Mouse (Mus musculus): ENCODE measurements around the gene Olfr585.

Gene Olfr585

DNA sequence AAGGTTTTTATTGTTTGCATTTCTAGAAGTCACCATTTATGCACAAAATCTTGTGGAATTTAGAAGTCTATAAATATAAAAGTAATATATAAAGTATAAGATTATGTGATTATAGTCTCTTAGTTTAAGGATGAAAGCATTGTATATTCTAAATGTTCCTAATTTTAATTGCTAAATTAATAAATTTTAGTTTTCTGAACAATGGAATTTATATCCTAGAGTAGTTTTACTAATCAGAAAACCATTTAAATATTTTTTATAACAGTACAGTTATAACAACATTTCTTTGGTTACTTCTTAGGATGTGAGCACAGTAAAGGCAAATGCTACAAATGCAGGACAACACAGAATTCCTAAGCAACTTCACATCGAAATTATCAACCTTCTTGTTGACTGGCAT is at the start of gene Olfr585:
Gene Olfr585, plus strand, starts transcription at position 301 of the 400 bp plus-strand sequence.
- DNase-seq, result no peak

GRCm38 (mm10) chr7:103051000-103051399 is 46.5 kb upstream of the Olfr585 start, which contains the start of gene Olfr583:
Gene Olfr583 (plus strand): TSS chr7:103051300.
- DNase-seq, result no peak

DNA sequence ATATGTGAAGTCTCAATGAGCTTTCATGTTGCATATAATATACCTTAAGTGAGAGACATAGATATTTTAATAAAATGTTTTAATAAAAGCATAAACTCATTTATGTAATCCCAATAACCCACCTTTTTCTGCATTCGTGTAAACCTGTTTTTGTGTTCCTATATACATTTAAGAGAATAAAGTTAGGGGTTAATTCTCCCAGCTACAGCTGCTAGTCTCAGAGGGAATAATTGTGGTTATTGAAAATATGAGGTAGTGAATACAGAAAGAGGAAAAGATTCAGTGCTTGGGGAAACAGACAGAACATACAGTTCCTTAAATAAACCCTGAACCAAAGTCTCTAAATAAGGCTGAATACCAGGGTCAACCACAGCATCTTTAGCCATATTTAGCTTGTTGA is 15.9 kb upstream of the Olfr585 start, which contains the start of gene Olfr584:
Gene Olfr584, plus strand, starts transcription at position 301 of the 400 bp plus-strand sequence.
- DNase-seq, result no peak

GRCm38 (mm10) chr7:103119406-103119805 is 21.9 kb downstream of the Olfr585 start:
- DNase-seq, result no peak

- DNase-seq, result no peak
Measured at GRCm38 (mm10) chr7:103125538-103125937, 28.0 kb downstream of the Olfr585 start, which contains the start of gene Olfr586. Gene Olfr586 (minus strand): TSS chr7:103125638.

GRCm38 (mm10) chr7:103140579-103140978 is 43.1 kb downstream of the Olfr585 start, which contains the start of gene Olfr588-ps1:
Gene Olfr588-ps1 (plus strand): TSS chr7:103140879.
- DNase-seq, result no peak
